Mouse (Mus musculus): Measurements from ENCODE around the gene Tmem19. TPM values are rescaled to one million over a fixed set of nuclear protein-coding genes. Genes with fewer than 3 reads are reported as not detected.

The Tmem19 gene
- polyA plus RNA-seq, 1 experiment from 2014 or later = 8.9 TPM

DNA sequence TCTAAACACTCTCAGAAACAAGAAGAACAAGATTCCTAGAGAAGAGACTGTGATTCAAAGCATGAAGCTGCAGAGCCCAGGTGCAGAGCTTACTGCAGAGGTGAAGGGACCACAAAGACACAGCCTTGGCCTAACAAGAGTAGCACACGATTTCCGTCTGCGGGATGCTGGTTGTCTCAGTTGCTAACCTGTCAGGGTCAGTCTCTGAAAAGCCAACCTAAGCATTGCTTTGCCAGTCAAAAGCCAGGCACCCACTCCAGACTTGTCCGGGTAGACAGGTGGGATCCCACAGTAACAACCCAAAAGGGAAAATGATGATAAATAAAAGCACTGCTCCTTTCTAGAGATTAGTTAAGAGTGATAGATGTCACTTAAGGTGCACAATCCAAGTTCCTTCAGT is 53.1 kb downstream of the Tmem19 start:
- Histone ChIP-seq H3K36me3 (replicated peaks) (no peaks in the 10 kb centered on the region; the same call in 1 of the 2 replicates), H3K27me3 (no peaks in the 10 kb centered on the region)
- 84% methylated on average over 4 of the region's 4 CpGs for WGBS (ENCODE audit: insufficient replicate concordance)

DNA sequence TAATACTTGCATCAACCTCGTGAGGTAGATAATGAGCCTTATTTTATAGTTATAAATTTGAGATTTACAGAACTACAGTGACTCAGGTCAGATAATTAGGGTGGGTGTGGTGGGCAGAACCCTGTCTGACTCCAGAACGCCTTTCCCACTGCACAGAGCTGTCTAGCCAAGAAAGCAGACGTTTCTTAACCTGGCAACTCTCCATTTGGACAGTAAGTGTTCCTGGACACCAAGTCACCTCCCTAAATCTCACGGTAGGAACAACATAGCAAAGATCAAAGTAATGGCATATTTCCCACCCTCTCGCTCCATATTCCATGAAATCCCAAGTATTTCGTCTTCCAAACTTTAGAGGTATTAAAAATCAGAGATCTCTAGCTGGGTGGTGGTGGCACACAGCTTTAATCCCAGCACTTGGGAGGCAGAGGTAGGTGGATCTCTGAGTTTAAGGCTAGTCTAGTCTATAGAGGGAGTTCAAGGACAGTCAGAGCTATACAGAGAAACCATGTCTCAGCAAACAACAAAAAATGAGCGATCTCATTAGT is 54.9 kb downstream of the Tmem19 start:
- Histone ChIP-seq H3K27ac (replicated peaks) (no peak overlapping the region), H3K9ac (no peak overlapping the region), H3K9me3 (replicated peaks) (no peaks in the 10 kb centered on the region), H3K4me3 (replicated peaks) (no peak overlapping the region), H3K4me2 (no peak overlapping the region), H3K27me3 (no peaks in the 10 kb centered on the region), H3K4me1 (replicated peaks) (peaks cover 19% of the 10 kb centered on the region), H3K36me3 (replicated peaks) (no peaks in the 10 kb centered on the region; the same call in none of the 2 replicates)
- ATAC-seq (ENCODE audit: insufficient read depth) = no peak
- 69% methylated on average over 7 of the region's 7 CpGs for WGBS (ENCODE audit: insufficient replicate concordance)

More for the DNA sequence above, 53.1 kb downstream of the Tmem19 start:
- Histone ChIP-seq H3K9me3 (replicated peaks) (no peaks in the 10 kb centered on the region), H3K27ac (replicated peaks) (no peak overlapping the region), H3K4me1 (replicated peaks) (peaks cover 37% of the 10 kb centered on the region), H3K9ac (no peak overlapping the region), H3K4me2 (no peak overlapping the region), H3K4me3 (replicated peaks) (no peak overlapping the region)
- no peak for ATAC-seq (ENCODE audit: insufficient read depth)

DNA sequence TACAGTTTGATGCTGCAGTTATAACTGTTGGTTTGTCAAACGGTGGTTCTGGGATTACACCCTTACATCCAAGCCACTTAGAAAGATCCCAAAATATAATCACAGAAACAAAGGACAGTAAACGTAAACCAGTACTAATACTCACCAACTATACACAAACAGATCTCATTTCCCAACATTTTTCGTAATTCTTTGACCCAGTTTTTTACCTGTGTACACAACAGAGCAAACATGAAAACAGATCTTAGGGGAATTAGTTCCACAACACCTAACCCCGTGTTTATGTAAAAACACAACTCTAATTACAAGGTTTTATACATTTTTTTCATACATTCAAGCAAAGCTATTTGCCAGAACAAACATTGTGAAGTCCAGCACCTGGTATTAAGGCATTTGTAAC is 63.6 kb downstream of the Tmem19 start:
- H3K4me2 ChIP-seq = no peak overlapping the region
- H3K9ac ChIP-seq = no peak overlapping the region
- no peak overlapping the region for H3K4me3 ChIP-seq (replicated peaks)
- H3K27me3 ChIP-seq = no peaks in the 10 kb centered on the region
- H3K9me3 ChIP-seq (replicated peaks) = no peaks in the 10 kb centered on the region
- no peak overlapping the region for H3K27ac ChIP-seq (replicated peaks)
- 73% methylated on average over 4 of the region's 4 CpGs for WGBS (ENCODE audit: insufficient replicate concordance)
- H3K4me1 ChIP-seq (replicated peaks) = no peaks in the 10 kb centered on the region
- ATAC-seq (ENCODE audit: insufficient read depth) = no peak
- H3K36me3 ChIP-seq (replicated peaks) = peaks cover 43% of the 10 kb centered on the region

DNA sequence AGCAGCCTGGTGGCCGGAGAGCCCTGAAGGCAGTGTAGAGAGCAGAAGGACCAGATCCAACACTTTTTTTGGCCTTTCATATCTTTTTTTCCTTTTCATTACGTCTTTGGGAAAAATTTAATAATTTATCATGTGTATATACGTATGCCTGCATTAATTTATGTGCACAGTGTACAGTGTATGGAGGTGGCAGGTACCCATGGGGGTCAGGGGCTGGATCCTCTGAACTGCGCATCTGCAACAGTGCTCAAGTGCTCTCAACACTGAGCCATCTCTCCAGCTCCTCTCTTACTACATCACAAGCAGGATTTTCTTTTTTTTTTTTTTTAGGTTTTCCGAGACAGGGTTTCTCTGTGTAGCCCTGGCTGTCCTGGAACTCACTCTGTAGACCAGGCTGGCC is 64.7 kb downstream of the Tmem19 start:
- Histone ChIP-seq H3K4me3 (replicated peaks) (no peak overlapping the region), H3K27me3 (no peaks in the 10 kb centered on the region), H3K36me3 (replicated peaks) (peaks cover 54% of the 10 kb centered on the region), H3K27ac (replicated peaks) (no peak overlapping the region), H3K4me2 (no peak overlapping the region), H3K9ac (no peak overlapping the region), H3K9me3 (replicated peaks) (no peaks in the 10 kb centered on the region), H3K4me1 (replicated peaks) (no peaks in the 10 kb centered on the region)
- no peak for ATAC-seq (ENCODE audit: insufficient read depth)
- 77% methylated on average over 5 of the region's 5 CpGs for WGBS (ENCODE audit: insufficient replicate concordance)

DNA sequence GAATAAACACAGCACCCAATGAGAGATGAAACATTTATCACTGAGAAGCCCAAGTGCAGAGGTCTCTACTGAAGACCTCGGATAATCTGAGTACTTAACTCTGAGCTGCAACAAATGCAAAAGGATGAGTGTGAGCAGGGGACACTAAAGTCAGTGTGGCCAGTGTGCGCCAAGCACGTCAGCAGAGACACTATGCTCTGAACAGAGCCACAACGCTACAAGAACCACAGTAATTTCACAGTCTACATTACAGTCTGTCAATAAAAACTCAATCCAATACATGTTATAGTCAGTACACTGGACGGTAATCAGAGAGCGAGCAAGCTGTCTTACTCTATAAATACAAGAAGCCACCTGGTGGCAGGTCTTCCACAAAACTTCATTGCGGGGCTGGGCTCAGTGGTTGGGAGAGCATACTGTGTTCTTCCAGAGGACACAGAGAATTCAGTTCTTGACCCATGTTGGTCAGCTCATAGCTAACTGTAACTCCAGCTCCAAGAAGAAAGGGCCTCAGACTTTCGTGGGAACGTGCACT is 65.8 kb downstream of the Tmem19 start:
- 71% methylated on average over 9 of the region's 9 CpGs for WGBS (ENCODE audit: insufficient replicate concordance)
- H3K27me3 ChIP-seq = no peaks in the 10 kb centered on the region
- no peak overlapping the region for H3K9ac ChIP-seq
- H3K36me3 ChIP-seq (replicated peaks) = peaks cover 61% of the 10 kb centered on the region
- H3K4me3 ChIP-seq (replicated peaks) = no peak overlapping the region
- no peak overlapping the region for H3K27ac ChIP-seq (replicated peaks)
- no peaks in the 10 kb centered on the region for H3K9me3 ChIP-seq (replicated peaks)
- no peak overlapping the region for H3K4me2 ChIP-seq
- H3K4me1 ChIP-seq (replicated peaks) = no peaks in the 10 kb centered on the region
- 0 out of 2 replicates have a peak, but pooled peaks have one; percentile 9 for ATAC-seq (ENCODE audit: insufficient read depth)

DNA sequence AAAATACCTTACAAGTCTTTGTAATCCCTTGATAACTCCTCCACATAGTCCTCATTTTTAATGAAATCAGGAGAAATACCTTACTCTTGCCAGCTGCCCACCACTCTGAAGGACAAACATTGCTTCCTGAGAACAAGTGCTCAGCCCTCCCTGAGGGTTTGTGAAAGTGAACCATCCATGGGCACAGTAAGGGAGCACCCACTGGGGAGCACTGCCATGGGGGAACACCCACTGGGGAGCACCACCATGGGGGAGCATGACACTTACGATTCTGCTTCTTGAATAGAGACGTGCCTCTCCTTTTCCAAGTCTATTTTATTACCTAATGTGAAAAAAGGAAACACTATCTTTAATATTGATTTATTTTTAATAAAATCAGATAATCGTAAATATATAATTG is 67.1 kb downstream of the Tmem19 start:
- 82% methylated on average over 3 of the region's 3 CpGs for WGBS (ENCODE audit: insufficient replicate concordance)
- no peaks in the 10 kb centered on the region for H3K4me1 ChIP-seq (replicated peaks)
- peaks cover 55% of the 10 kb centered on the region for H3K36me3 ChIP-seq (replicated peaks)

DNA sequence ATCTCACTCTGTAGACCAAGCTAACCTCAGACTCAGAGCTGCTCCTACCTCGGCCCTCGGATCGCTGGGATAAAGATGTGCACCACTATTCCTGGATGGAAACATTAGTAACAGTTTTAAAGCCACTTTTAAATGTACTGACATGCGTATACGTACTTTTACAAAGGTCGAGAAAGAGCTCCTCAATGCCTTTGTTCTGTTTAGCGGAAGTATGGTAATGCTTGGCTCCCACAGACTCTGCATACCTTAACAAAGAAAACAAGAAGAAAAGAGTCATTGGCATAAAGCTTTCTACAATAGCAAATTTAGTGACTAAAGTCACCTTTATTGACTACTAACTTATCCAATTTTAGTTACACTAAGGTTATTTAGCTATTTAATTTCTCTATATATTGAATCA is 67.6 kb downstream of the Tmem19 start:
- Histone ChIP-seq H3K9me3 (replicated peaks) (no peaks in the 10 kb centered on the region), H3K4me2 (no peak overlapping the region), H3K9ac (no peak overlapping the region), H3K4me3 (replicated peaks) (no peak overlapping the region), H3K27ac (replicated peaks) (no peak overlapping the region), H3K4me1 (replicated peaks) (no peaks in the 10 kb centered on the region), H3K36me3 (replicated peaks) (peaks cover 54% of the 10 kb centered on the region), H3K27me3 (no peaks in the 10 kb centered on the region)
- 85% methylated on average over 7 of the region's 7 CpGs for WGBS (ENCODE audit: insufficient replicate concordance)
- ATAC-seq (ENCODE audit: insufficient read depth) = no peak

More for the DNA sequence above, 67.1 kb downstream of the Tmem19 start:
- ATAC-seq (ENCODE audit: insufficient read depth) = no peak
- Histone ChIP-seq H3K4me3 (replicated peaks) (no peak overlapping the region), H3K4me2 (no peak overlapping the region), H3K9ac (no peak overlapping the region), H3K9me3 (replicated peaks) (no peaks in the 10 kb centered on the region), H3K27me3 (no peaks in the 10 kb centered on the region), H3K27ac (replicated peaks) (no peak overlapping the region)

DNA sequence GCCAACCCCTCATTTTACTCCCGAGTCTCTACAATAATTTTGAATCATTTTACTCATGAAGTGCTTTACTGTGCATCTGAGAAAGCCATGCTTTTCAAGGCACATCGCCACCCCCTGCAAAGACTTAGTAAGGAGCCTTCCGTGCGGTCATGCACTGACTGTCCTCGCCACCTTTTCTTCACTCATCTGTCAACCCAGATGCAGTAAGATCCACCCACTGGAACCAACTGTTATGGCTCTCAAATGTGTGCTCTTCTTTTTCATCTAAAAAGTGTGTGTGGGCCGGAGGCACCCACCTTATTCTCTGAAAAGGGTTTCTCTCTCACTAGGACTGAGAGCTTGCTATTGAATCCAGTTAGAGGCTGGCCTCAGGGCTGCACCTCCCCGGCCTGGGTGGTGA is 68.4 kb downstream of the Tmem19 start:
- WGBS (ENCODE audit: insufficient replicate concordance) = 86% methylated on average over 7 of the region's 7 CpGs
- H3K4me3 ChIP-seq (replicated peaks) = no peak overlapping the region
- no peak overlapping the region for H3K9ac ChIP-seq
- no peaks in the 10 kb centered on the region for H3K4me1 ChIP-seq (replicated peaks)
- H3K36me3 ChIP-seq (replicated peaks) = peaks cover 54% of the 10 kb centered on the region
- H3K4me2 ChIP-seq = no peak overlapping the region
- no peaks in the 10 kb centered on the region for H3K9me3 ChIP-seq (replicated peaks)
- H3K27ac ChIP-seq (replicated peaks) = no peak overlapping the region
- ATAC-seq (ENCODE audit: insufficient read depth) = no peak
- no peaks in the 10 kb centered on the region for H3K27me3 ChIP-seq

DNA sequence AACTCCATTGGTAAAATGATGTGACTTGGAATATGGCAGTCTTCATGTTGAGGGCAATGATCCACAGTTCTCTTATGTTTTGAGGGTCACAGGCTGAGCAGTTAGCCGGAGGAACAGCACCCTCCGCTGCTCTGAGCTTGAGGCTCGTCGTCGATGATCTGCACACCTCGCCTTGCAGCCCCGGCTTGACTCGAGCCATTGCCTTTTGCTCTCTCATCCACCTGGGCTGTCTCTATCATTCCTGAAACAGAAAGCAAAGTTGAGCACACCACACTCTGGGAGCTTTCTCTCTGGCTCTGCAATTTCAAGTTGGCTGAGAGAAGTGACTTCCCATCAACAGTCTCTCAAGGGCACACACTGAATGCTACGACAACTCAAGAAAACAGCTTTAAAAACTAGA is 71.6 kb downstream of the Tmem19 start:
- H3K9me3 ChIP-seq (replicated peaks) = no peaks in the 10 kb centered on the region
- no peak overlapping the region for H3K4me2 ChIP-seq
- ATAC-seq (ENCODE audit: insufficient read depth) = no peak
- H3K27me3 ChIP-seq = no peaks in the 10 kb centered on the region
- peaks cover 51% of the 10 kb centered on the region for H3K36me3 ChIP-seq (replicated peaks)
- H3K27ac ChIP-seq (replicated peaks) = no peak overlapping the region
- no peak overlapping the region for H3K4me3 ChIP-seq (replicated peaks)
- H3K4me1 ChIP-seq (replicated peaks) = no peaks in the 10 kb centered on the region
- WGBS (ENCODE audit: insufficient replicate concordance) = 91% methylated on average over 9 of the region's 9 CpGs
- no peak overlapping the region for H3K9ac ChIP-seq

Other genes starting within 250 kb of the Tmem19 start
- gene Tph2, start 177.5 kb downstream of the Tmem19 start, polyA plus RNA-seq (2015; fragmentation: Nextera tagmentation; extraction: Ambion mirVana) = not detected in 2 replicates
- gene Tbc1d15, start 111.0 kb downstream of the Tmem19 start, polyA plus RNA-seq (2015; fragmentation: Nextera tagmentation; extraction: Ambion mirVana) = 33.1 and 33.8 TPM in 2 replicates
- gene Rab21, start 46.9 kb downstream of the Tmem19 start, polyA plus RNA-seq (2015; fragmentation: Nextera tagmentation; extraction: Ambion mirVana) = 2.4 and 3.3 TPM in 2 replicates
- gene Thap2, start 21.9 kb upstream of the Tmem19 start, polyA plus RNA-seq (2015; fragmentation: Nextera tagmentation; extraction: Ambion mirVana) = 5.3 and 6.1 TPM in 2 replicates
- gene Zfc3h1, start 22.5 kb upstream of the Tmem19 start, polyA plus RNA-seq (2015; fragmentation: Nextera tagmentation; extraction: Ambion mirVana) = 6.5 and 8.3 TPM in 2 replicates
- gene A930009A15Rik, start 207.5 kb upstream of the Tmem19 start, polyA plus RNA-seq (2015; fragmentation: Nextera tagmentation; extraction: Ambion mirVana) = 0.15 TPM in 1 of 2 replicates, not detected in the other
- gene Lgr5, start 225.3 kb upstream of the Tmem19 start, polyA plus RNA-seq (2015; fragmentation: Nextera tagmentation; extraction: Ambion mirVana) = 0.70 and 0.88 TPM in 2 replicates